Mouse (Mus musculus): ENCODE results near the gene Gm20388.

- TF ChIP-seq CTCF (IDR thresholded peaks at IDR 0.05; ENCODE audit: low read depth, low read length) (no peak), TAL1 (conservative IDR thresholded peaks at IDR 0.05; ENCODE audit: low read depth, low read length) (no peak), GATA1 (IDR thresholded peaks at IDR 0.05; ENCODE audit: borderline replicate concordance, low read length) (no peak), GATA2 (IDR thresholded peaks at IDR 0.05; ENCODE audit: borderline replicate concordance, low read depth, low read length) (no peak)
These were observed 514.7 kb downstream of the Gm20388 start for GRCm38 (mm10) chr8:120425199-120425941.

All from G1E (cell line).